Mouse (Mus musculus): ENCODE results near the gene St3gal3. TPM values are rescaled to one million over a fixed set of nuclear protein-coding genes. Genes with fewer than 3 reads are reported as not detected.

Gene St3gal3
- polyA plus RNA-seq, 1 experiment, result 34.3 TPM

DNA sequence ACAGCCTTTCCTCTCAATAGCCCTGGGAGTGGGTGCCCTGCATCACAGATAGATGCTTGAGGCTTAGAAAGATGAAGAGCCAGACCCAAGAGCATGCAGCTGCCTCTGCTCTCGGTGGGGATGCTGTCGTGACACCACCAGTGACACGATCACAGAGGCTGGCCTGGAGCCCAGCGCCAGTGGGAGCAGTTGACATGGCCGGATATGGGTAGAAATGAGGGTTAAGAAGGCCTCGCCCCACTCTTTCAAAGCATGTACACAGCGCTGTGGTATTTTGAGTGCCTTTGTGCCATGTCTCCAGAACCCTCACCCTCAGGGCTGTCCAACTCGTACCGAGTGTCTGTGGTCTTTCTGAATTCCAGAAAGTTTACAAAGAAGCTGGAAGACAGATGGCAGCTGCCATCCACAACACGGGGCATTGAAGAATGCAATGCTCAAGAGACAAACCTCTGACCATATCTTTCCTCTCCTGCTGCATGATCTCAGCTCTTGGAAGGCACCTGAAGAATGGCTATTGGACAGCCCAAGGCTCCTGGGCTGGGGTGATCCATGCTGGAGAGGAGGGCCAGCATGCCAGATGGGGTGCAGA lies 118.3 kb downstream of the St3gal3 start:
- H3K4me3 ChIP-seq (ENCODE audit: insufficient read depth, low read depth, low read length), result no peak overlapping the region
- no peak overlapping the region for H3K27ac ChIP-seq (replicated peaks; ENCODE audit: low read depth, low read length)
- H3K4me1 ChIP-seq (ENCODE audit: control insufficient read depth, insufficient read depth, insufficient read length, low read length), result no peaks in the 10 kb centered on the region; the same call in 1 of the 2 replicates

DNA sequence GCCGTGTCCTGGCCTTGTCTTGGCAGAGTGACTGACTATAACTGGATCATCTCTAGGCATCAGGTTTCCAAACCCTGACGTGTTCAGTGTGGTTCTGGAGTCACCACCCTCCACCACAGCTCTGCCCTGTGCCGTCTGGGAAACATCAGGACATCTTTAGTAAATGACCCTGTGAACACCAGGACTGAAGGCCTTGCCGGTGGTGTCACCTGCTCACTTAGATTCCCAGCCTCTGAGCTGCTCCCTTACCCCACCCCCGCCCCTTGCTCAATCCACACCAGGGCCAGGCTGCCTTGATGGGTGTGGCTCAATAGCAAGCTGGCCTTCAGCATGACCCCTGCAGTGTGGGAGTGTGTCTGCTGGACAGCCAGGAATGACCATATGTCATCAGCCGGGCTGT lies 119.1 kb downstream of the St3gal3 start:
- no peaks in the 10 kb centered on the region; the same call in 1 of the 2 replicates for H3K4me1 ChIP-seq (ENCODE audit: control insufficient read depth, insufficient read depth, insufficient read length, low read length)
- no peak overlapping the region for H3K4me3 ChIP-seq (ENCODE audit: insufficient read depth, low read depth, low read length)
- H3K27ac ChIP-seq (replicated peaks; ENCODE audit: low read depth, low read length), result no peak overlapping the region

DNA sequence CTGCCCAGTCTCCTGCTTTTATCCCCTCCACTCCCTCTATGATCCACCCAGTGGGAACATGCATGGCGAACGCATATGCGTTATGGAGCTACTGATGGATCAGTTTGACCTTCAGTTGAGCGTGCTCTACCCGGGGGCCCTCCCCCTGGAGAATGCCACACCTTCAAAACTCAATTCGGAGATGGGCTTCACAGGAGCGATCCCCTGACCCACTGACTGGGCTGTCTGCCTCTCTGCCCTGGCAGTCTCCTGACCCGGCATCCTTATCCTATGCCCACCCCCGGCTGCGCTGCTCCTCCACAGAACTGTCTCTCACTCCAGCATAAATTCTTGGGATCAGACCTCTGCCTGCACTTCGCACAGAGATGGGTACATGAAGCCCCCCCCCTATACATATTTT lies 119.6 kb downstream of the St3gal3 start:
- no peak overlapping the region for H3K27ac ChIP-seq (replicated peaks; ENCODE audit: low read depth, low read length)
- H3K4me1 ChIP-seq (ENCODE audit: control insufficient read depth, insufficient read depth, insufficient read length, low read length), result no peaks in the 10 kb centered on the region; the same call in 1 of the 2 replicates
- H3K4me3 ChIP-seq (ENCODE audit: insufficient read depth, low read depth, low read length), result no peak overlapping the region

DNA sequence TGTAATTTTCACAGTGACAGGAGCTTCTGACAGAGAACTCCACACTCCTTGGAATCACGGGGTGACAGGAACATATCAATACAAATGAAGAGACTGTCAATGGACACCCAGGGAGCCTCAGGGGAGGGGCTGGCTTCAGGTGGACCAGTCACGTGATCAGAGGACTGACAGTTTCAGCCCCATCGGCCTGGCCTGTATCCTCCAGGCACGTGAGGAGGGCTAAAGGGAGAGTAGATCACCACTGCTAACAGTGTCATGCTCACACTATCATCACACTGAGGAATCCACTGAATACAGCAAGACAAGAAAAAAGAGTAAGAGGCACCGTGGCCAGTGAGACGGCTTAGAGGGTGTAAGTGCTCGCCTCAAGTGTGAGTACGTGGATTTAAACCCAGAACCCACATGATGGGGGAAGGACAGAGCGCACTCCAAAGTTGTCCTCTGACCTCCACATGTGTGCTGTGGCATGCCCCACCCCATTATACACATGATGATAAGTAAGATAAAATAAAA lies 124.0 kb downstream of the St3gal3 start:
- Histone ChIP-seq H3K4me1 (ENCODE audit: control insufficient read depth, insufficient read depth, insufficient read length, low read length) (no peaks in the 10 kb centered on the region; the same call in 1 of the 2 replicates), H3K27ac (replicated peaks; ENCODE audit: low read depth, low read length) (no peak overlapping the region), H3K4me3 (ENCODE audit: insufficient read depth, low read depth, low read length) (no peak overlapping the region)

DNA sequence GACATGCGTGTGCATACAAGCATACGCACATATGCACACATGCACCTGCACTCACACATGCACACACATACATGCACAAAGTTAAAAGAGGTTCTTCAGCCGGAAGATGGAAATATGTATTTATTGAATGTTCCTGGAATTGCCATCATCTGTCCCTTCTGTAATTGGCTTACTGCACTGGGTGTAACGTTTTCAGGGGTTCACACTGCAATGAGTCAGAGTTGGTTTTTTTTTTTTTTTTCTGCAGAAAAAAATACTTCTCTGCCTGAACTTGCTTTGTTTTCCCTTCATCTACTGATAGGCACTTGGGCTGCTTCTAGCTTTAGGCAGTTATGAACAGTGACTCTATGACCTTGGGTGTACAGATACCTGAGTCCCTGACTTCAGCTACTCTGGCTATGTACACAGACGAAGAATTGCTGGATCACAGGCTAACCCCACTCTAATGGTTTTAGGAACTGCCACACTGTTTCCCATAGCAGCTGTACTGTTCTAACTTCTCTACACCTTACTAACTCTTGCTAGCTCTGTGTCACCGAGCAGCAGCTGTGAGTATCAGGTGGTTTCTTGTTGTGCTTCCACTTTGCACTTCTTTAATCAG lies 126.2 kb downstream of the St3gal3 start:
- H3K4me1 ChIP-seq (ENCODE audit: control insufficient read depth, insufficient read depth, insufficient read length, low read length), result no peaks in the 10 kb centered on the region
- no peak overlapping the region for H3K27ac ChIP-seq (replicated peaks; ENCODE audit: low read depth, low read length)
- H3K4me3 ChIP-seq (ENCODE audit: insufficient read depth, low read depth, low read length), result no peak overlapping the region

DNA sequence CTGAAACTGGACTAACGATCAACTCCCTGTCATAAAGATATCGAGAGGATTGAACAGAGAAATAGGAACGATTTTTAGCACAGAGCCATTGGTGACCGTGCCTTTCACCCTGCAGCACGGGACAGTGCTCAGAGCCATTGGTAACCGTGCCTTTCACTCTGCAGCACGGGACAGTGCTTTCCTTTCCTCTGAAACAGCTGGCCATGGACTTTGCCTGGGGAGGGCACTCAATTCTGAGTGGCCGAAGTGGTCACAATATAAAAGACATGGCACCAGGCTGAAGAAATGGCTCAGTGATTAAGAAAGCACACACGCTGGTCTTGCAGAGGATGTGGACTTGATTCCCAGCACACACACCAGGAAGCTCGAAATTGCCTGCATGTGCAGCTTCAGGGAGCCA lies 133.4 kb downstream of the St3gal3 start:
- Histone ChIP-seq H3K4me1 (ENCODE audit: control insufficient read depth, insufficient read depth, insufficient read length, low read length) (0 out of 2 replicates have a peak, but pooled peaks cover 3% of the 10 kb centered on the region), H3K27ac (replicated peaks; ENCODE audit: low read depth, low read length) (no peak overlapping the region), H3K4me3 (ENCODE audit: insufficient read depth, low read depth, low read length) (no peak overlapping the region)

DNA sequence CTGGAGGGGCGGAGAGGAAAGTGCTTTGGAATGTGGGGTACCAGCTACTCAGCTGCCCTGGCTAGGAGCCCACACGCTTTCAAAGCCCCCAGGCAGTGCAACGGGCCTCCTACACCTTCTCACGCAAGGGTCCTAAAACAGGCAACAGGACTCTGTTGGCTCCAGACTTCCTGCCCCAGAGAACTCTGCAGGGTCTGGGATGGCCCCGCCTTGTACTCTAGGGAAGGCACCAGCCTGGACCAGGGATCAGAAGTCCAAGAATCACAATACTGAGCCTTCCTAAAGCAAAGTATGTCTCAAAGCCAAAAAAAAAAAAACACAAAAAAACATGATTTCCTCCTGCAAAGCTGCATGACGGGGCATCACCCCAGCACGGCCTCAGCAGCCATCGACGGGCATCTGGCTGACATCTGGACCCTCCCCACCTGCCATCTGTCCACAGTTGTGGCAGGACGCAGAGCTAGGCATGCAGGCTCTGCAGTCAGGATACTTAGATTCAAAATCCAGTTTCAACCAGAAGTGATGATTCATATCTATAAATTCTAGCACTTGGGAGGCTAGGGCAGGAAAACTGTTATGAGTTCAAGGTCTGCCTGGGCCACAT lies 134.0 kb downstream of the St3gal3 start:
- H3K4me3 ChIP-seq (ENCODE audit: insufficient read depth, low read depth, low read length), result no peak overlapping the region
- no peak overlapping the region for H3K27ac ChIP-seq (replicated peaks; ENCODE audit: low read depth, low read length)
- 0 out of 2 replicates have a peak, but pooled peaks cover 3% of the 10 kb centered on the region for H3K4me1 ChIP-seq (ENCODE audit: control insufficient read depth, insufficient read depth, insufficient read length, low read length)

DNA sequence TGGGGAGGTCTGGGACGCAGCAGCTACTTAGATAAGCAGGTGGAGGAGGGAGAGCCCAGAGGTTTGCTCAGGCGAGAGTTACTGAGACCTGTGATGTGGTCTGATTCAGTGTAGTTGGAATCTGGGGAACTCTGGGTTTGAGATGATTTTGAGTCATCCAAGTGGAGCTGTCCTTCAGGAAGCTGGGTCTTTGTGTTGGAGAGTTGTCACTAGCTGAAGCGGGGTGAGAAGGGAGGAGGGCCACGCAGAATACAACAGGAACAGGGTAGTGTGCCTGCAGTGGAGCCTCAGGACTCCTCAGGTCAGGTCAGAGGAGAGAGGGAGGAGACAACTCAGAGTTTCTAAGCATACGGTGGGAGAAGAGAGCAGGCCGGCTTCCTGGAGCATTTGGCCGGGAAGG lies 134.8 kb downstream of the St3gal3 start:
- 0 out of 2 replicates have a peak, but pooled peaks cover 3% of the 10 kb centered on the region for H3K4me1 ChIP-seq (ENCODE audit: control insufficient read depth, insufficient read depth, insufficient read length, low read length)
- no peak overlapping the region for H3K27ac ChIP-seq (replicated peaks; ENCODE audit: low read depth, low read length)
- no peak overlapping the region for H3K4me3 ChIP-seq (ENCODE audit: insufficient read depth, low read depth, low read length)

DNA sequence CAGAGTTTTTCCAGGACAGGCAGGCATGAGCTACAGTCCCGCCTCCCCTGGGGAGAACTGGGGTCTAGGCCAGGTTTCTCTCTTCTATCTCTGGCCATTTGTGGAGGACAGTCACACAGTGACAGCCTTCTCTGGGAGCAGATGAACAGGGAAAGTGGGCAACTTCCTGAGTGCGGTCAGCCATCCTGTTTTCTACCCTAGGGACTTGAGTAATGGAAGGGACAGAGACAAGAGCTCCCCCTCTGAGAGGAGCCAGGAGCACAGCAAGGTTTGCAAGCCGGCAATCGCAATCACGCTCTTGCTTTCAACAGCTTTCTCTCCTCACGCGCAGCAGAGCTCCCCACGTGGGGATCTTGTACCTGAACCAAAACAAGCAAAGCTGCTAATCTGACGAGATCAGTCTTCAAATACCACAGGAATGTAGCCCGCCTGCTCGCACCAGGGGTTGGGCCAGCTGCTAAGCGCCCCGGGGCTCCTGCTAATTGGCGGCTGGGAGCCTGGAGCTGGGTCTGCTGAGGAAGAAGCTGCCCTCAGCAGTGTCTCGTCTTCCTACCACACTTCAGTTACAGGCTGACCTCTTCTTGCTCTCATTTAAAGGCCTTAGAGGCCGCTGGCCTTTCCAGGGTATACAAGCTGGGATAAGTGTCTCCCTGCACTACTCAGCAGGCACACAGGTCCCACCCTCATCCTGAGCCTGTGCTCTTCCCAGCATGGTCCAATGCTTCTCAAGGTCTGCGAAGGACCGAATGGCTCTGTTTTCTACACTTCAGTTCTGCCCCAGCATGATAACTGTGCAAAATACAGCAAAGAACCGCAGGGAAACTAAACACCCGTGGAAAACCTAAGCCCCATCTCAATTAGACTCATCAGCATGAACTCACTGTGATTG lies 137.1 kb downstream of the St3gal3 start:
- peaks cover 9% of the 10 kb centered on the region; the same call in 1 of the 2 replicates for H3K4me1 ChIP-seq (ENCODE audit: control insufficient read depth, insufficient read depth, insufficient read length, low read length)
- no peak overlapping the region for H3K4me3 ChIP-seq (ENCODE audit: insufficient read depth, low read depth, low read length)
- no peak overlapping the region for H3K27ac ChIP-seq (replicated peaks; ENCODE audit: low read depth, low read length)

DNA sequence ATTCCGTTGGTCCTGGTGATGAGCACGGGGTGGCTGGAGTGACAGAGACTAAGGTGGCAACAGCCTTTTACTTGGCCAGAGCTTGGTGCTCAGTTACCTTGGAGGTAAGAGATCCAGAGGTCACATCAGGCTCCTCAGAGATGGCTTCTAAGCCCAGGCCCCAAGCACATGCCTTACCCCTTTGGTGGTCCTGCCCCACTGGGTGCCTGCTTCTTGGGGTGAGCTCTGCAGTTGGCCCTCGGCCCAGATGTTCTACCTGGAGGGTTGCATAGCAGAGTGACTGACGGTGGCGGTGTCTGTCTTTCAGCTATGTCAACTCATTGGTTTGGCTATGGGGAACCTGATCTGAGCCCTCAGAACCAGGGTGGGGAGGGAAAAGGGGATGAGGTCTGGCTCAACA lies 138.0 kb downstream of the St3gal3 start:
- Histone ChIP-seq H3K4me3 (ENCODE audit: insufficient read depth, low read depth, low read length) (no peak overlapping the region), H3K4me1 (ENCODE audit: control insufficient read depth, insufficient read depth, insufficient read length, low read length) (peaks cover 9% of the 10 kb centered on the region; the same call in 1 of the 2 replicates), H3K27ac (replicated peaks; ENCODE audit: low read depth, low read length) (no peak overlapping the region)

DNA sequence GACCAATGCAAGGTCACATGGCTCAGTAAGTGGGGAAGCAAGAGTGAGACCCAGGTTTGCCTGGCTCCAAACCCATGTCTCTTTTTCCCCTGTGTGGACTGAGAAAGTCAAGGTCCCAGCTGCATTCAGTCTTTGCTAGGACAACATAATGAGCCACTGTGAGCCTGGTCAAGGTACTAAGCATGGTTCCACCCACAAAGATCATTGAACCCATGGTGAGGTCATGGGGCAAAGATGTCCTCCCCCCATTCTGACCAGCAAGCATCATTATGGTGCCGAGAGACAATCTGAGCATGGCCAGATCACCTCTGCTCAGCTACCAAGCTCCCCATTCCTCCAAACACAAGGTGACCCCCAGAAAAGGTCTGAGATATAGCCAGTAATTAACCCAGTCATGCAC lies 139.3 kb downstream of the St3gal3 start:
- H3K27ac ChIP-seq (replicated peaks; ENCODE audit: low read depth, low read length), result no peak overlapping the region
- peaks cover 9% of the 10 kb centered on the region; the same call in 1 of the 2 replicates for H3K4me1 ChIP-seq (ENCODE audit: control insufficient read depth, insufficient read depth, insufficient read length, low read length)

DNA sequence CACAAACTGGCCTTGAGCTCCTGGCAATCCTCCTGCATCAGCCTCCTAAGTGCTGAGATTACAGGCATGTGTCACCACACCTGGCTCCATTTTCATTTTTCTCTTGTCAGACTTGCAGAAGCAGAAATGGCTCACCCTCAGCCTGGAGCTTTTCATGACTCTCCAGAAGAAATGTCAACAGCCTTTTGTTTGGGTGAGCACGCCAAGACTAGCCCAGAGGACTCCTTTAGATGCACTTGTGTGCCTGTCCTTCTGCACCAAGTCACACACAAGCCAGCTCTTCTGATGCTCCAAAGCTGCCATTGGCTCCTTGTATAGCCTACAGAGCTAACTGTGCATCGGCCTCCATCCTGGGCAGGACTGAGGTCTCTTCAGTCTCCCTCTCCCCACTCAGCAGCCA lies 141.3 kb downstream of the St3gal3 start:
- Histone ChIP-seq H3K4me3 (ENCODE audit: insufficient read depth, low read depth, low read length) (no peak overlapping the region), H3K4me1 (ENCODE audit: control insufficient read depth, insufficient read depth, insufficient read length, low read length) (peaks cover 9% of the 10 kb centered on the region; the same call in 1 of the 2 replicates), H3K27ac (replicated peaks; ENCODE audit: low read depth, low read length) (no peak overlapping the region)

More for the DNA sequence above, 139.3 kb downstream of the St3gal3 start:
- no peak overlapping the region for H3K4me3 ChIP-seq (ENCODE audit: insufficient read depth, low read depth, low read length)

DNA sequence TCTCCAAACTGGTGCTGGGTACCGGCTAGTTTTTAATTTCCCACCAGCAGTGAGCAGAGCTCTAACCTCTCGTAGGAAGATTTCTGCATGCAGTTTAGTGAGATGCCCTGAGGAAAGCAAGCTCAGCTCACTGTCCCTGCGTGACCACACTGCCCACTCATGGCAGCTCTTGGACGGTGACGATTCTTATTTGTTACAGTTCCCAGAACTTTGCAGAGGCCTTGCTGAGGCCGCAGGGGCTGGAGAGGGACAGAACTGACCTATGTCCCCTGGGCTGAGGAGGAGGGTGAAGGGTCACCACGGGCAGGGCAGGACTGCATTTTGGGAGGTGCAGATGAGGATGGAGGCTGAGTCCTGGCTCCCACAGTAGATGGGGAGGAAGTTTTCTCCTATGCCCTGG lies 141.8 kb downstream of the St3gal3 start:
- Histone ChIP-seq H3K4me3 (ENCODE audit: insufficient read depth, low read depth, low read length) (no peak overlapping the region), H3K27ac (replicated peaks; ENCODE audit: low read depth, low read length) (no peak overlapping the region), H3K4me1 (ENCODE audit: control insufficient read depth, insufficient read depth, insufficient read length, low read length) (peaks cover 9% of the 10 kb centered on the region; the same call in 1 of the 2 replicates)

DNA sequence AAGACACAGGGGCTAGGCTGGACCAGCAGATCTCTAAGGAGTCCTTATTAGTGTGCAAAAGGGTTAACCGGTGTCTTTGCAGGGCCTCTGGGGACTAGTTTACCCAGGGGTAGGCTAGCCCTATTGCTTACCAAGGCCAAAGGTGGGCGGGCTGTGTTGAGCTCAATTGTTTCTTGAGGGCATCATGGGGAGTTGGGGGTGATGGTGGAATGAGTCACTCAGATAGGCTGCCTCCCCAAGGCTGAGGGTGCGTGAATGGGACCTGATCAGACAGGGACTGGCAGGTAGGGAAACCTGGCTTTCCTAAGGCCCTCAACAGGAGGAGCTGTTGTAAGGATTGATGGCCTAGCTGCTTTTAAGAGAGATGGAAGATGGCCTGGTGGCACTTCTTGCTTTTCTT lies 142.7 kb downstream of the St3gal3 start:
- Histone ChIP-seq H3K4me1 (ENCODE audit: control insufficient read depth, insufficient read depth, insufficient read length, low read length) (peaks cover 9% of the 10 kb centered on the region; the same call in 1 of the 2 replicates), H3K27ac (replicated peaks; ENCODE audit: low read depth, low read length) (no peak overlapping the region), H3K4me3 (ENCODE audit: insufficient read depth, low read depth, low read length) (no peak overlapping the region)
